Mouse (Mus musculus) adrenal gland, postnatal 36 days (tissue): ENCODE measurements around the gene Tpo. TPM values are rescaled to one million over a fixed set of nuclear protein-coding genes. Genes with fewer than 3 reads are reported as not detected.

ENCODE experiments used
- DNase-seq, 2 experiments: peaks; one replicate each; pipeline ENCODE4 v3.0.0; 2021; ENCODE audit warnings: mixed read lengths in 1 of 2
- long read RNA-seq, 2 experiments: library from polyadenylated mRNA; stranded (forward); transcript quantifications; one replicate each; pipeline ENCODE4 v2.0.0; 2021; ENCODE audit warnings: borderline sequencing depth in 2 of 2
- total RNA-seq, 2 experiments: library from RNA; stranded (reverse); gene quantifications; 2 replicates each; pipeline ENCODE4 v1.2.3; 2021

Tpo gene
- total RNA-seq = not detected
- long read RNA-seq, experiment 1, partial matches to known transcripts = 1 of 1 reads
- long read RNA-seq, experiment 1, other reads (novel, unspliced or antisense) = 0 of 1 reads
- long read RNA-seq, experiment 2 = 0 reads

GRCm38 (mm10) chr12:30132524-30132923, at the start of gene Tpo:
Gene Tpo (minus strand): TSS chr12:30132624.
- DNase-seq = no peak

DNA sequence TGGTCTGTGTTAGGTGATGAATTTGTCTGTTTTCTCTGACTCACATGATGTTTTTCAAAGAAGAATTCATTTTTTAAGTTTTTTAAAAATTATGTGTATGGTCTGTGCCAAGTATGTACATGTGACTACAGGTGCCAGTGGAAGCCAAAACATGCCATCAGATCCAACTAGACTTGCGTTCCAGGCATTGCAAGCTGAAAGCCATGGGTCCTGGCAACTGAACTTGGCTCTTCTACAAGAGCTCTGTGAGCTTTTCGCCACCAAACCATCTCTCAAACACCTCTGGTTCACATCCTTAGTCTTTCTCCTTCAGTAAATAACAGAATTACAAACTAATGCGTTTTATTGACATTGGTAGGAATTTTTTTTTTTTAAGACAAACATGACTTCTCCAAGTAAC, 49.3 kb upstream of the Tpo start:
- no peak for DNase-seq

- DNase-seq = no peak
Measured at GRCm38 (mm10) chr12:30179623-30180022, 47.2 kb upstream of the Tpo start.

GRCm38 (mm10) chr12:30177966-30178365, 45.5 kb upstream of the Tpo start:
- no peak for DNase-seq

DNA sequence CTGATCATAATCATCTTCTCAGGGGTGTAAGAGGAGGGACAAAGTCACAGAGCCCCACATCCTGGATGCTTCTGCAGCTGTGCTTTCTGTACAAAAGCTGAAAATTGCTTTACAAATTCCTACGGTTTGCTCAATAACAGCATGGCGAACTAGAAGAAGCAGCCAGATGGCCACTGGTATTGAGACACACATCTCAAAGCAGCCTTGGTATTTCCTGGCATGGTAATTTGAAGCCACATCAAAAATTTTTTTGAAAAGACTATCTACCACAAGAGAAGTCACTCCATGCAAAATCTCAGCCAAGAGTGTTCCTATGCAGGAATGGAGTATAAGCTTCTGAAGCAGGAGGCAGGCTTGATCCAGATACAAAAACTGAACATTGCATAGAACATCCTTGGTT, 45.1 kb upstream of the Tpo start:
- DNase-seq = no peak

DNA sequence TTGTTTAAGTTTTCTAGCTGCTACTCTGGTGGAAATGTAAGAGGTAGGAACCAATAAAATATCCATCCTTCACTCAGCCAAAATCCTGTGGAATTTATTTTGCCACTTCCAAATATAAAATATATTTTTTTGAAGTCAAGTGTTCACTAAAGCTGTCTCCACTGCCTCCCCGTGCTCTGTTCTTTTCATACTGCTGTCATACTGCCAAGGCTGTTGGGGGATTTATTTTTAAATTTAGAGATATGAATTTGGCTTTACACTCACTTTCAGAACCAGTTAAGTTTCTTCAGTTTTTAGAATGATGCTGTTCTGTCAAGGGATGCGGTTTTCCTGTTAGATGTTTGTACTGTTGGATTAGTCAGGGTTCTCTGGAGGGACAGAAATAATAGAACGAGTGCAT, 36.1 kb upstream of the Tpo start:
- DNase-seq = no peak

DNA sequence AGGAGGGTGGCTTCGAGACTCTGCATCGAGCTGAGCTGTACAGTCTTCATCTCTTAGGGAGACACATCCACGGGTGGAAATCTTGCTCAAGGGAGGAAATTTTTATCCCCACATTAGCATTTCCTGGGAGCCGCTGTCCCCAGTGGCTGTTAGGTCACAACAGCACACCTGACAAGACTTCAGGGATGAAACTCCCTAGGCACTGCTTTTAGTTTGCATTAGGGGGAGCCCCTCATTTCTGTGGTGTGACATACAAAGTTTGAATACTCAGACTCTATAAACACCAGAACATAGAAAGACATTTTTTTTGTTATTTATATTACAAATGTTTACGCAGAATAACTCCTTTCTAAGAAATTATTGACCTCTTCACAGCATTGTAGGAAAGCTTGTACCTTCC, 32.1 kb upstream of the Tpo start:
- DNase-seq = no peak

GRCm38 (mm10) chr12:30164005-30164404, 31.6 kb upstream of the Tpo start:
- no peak for DNase-seq

GRCm38 (mm10) chr12:30161731-30162406, 29.4 kb upstream of the Tpo start:
- DNase-seq = no peak

DNA sequence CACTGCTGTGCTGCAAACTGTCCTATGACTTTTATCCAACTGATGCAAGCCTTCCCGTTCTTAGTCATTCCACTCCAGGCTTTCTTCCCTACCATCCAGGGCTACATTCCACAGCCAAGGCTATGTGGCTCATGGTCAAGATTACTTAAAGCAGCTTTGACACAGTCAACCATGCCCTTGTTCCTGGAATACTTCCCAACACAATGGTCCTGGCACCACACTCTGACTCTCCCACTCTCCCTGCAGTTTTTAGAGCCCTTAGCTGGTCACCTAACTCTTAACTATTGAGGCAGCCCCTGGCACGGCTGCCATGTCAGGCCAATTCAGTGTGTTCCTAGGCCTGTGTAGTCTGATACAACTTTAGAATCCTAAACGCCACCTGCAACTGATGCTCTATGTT, 28.1 kb upstream of the Tpo start:
- DNase-seq = peak; percentile 50 to 66

- DNase-seq = no peak
Measured at GRCm38 (mm10) chr12:30159788-30160187, 27.4 kb upstream of the Tpo start.

DNA sequence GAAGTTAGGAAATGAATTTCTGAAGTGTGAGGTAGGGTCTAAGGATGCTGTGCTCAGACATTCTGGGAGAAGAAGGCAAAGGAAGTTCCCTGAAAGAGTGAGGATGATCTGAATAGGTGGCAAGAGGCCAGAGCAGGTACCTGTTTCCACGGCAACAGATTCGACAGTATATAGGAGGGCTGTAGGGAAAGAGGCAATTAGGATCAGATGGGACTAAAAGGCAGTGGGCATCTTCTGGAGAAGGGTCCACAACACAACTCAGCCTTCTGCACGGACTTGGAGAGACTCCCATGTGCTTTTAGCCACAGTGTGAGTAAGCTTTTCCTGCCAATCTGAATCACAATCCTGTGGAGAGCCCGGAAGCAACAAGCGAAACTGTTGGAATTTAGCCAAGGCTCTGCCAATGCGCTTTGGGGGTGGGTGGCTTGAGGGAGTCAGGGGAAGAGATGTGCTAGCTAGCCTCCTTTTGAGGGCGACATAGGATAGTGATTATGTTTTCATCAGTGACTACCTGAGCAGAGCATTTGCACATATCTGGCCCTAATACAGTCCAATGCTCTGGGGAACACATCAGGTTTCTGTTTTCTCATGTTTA, 21.8 kb upstream of the Tpo start:
- DNase-seq = no peak

DNA sequence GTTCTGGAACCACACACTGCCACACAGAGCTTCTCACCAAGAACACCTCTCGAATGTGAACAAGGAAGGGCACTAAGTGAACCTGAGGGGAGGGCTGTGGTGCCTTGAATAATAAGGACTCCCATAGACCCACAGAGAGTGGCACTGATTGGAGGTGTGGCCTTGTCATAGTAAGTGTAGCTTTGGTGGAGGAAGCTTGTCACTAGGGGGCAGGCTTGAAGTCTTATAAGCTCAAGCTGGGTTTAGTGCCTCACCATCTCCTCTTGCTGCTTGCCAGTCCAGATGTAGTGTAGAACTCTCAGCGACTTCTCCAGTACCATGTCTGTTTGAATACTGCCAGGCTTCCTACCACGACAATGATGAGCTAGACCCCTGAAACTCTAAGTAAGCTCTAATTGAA, 9.7 kb upstream of the Tpo start:
- peak; percentile 48 to 70 for DNase-seq

- no peak for DNase-seq
Measured at GRCm38 (mm10) chr12:30129411-30129716, 3.1 kb downstream of the Tpo start.

DNA sequence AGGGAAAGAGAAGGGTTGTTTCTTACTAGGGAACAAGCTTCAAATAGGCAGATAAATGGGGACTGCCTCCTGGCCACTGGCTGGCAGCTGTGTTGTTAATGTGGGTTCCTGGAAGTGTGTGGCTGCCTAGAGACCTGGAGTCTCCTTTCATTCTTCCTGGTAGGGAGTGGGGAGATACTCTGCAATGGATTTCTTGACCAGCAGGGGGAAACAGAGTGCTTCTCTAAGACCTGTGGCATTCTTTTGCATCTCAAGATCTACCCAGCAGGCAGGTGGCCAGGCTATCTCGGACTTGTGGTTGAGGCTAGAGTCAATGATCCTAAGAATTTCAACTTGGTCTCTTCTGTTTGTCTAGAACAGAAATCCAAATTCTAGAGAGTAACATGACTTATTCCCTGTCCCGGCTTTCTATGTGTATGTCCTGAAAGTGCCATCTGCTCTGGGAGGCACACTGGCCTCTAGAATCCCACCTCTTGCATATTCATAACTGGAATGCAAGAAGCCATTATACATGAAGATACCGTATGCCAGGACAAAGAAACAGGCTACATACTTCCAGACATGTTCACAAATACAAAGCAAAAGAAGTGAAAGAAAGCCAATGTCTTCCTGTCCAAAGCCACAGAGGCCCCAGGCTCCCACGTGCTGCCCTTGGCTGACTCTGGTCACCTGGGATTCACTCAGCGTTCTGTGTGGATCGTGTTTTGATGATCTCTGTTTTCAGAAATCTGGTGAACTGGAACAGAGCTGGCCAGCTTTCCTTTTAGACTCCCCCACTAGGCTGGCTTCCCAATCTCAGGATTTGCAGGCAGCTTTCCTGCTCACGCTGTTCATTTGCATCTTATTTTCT, 3.6 kb downstream of the Tpo start:
- peak; percentile 48 to 76 for DNase-seq

DNA sequence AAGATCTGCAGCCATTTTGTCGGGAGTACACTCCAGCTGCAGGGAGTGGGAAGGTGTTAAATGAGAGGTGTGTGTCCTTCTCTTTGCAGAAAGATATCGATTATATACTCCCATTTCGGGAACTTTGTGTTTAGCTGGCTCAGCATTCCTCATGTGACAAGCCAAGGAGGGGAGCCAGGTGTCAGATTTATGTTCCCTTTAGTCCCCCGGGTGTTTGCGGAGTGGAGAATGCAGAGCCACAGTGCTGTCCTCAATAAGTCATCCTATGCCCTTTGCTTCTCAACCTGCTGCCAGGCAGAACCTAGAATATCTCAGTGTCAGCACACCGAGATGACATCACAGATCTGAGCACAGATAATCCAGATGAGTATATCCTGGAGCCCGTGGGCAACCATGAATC, 10.1 kb downstream of the Tpo start:
- no peak for DNase-seq

DNA sequence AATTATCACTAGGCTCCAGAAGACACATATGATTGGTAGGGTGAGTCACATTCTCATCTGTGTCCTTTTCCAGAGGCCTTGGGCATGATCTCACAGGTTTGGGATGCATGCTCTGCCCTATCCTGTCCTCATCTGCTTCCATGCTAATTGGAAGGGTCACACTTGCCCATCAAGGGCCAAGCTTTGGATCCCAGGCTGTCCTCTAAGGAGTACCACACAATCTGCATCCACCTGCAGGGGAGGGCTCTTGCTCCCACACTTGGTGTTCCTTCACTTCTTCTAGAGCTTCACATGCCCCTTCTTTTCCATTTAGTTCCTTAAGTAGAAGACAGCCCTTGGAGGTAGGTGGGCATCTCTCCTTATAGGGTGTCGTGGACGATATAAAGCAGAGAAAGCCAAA, 20.2 kb downstream of the Tpo start:
- DNase-seq = no peak

DNA sequence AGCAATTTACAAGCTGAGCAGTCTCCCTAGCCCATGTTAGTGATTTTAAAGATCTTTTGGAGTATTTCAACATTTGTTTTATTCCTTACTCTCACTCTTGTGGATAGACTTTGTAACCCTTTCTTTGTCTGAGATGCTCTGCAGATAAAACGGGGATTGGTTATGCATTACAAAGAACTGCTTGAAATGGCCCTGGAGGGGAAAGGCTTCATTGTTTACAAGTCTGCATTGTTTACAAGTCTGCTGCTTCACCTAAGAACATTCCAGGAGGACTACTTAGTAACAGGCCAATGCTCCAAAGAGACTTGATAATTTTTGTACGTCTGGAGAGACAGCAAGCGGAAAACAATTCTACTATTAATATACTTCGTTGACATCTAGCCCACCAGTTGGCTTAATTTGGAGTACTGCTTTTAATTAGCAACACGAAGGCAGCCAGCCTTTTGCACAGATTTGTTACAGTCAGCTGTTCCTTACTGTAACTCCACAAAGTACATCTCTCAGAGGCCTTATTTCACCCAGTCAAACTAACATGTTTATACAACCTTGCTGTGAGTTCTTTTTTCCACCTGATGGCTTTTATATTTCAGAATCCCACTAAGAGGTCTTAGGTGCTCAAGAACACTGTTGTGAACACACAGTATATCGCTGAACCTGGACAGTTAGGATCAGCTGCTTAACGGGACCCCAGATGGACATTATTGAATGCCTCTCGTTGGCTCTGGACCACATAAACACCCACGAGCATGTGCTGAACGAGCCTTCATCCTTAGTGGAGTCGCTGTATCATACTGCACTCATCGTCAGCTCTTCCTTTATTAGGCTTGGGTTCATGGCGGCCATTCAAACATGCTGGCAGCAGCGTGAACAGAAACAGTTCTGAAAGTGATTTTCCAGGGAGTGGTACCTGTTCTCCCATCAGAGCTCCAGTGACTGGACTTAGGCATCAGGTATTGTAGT, 22.5 kb downstream of the Tpo start:
- DNase-seq = no peak

- DNase-seq = no peak
Measured at GRCm38 (mm10) chr12:30102891-30103565, 29.4 kb downstream of the Tpo start.

DNA sequence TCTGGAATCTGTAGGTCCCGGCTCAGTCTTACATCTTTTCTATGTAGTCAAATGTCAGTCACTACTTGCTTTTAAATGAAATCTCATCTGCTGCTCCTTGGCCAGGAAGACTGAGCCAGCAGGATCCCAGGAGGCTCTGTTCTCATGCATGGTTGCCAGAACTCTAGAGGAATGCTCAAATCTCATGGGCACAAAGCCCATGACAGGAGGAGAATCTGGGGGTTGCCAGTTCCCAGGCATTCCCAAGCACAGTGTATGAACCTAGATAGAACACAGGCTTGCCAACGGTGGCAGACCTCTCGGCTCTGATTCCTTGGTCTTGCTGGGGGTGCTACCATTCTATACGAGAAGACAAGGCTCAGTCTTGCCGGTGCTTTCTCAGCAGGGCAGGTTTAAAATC, 40.3 kb downstream of the Tpo start:
- DNase-seq = peak in 1 of 2 experiments; percentile 21

DNA sequence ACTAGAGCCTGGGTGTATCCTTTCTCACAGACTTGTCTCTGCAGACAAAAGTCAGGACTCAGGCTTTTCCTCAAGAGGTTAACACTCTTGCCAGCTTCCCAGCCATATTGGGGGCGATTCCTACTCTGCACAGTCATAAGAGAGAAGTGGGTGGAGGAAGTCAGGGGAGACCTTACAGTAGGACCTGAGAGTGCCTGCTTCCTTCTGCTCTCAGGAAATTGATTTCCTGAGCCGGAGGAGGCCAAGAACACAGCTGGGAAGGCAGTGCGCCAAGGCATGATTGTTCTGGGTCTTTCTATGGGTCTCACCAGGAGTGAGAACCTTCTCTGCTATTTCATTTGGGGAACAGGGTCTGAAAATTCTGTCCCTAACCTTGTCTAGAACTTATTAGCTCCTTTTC, 48.5 kb downstream of the Tpo start:
- no peak for DNase-seq

GRCm38 (mm10) chr12:30077056-30077455, 55.4 kb downstream of the Tpo start:
- DNase-seq = no peak
